Mouse (Mus musculus) cerebellum, adult 9-11 months (tissue): ENCODE measurements around the gene Cabp1.

Experiments
- DNase-seq: peaks from one replicate; pipeline ENCODE4 v3.0.0; 2022

The Cabp1 gene

GRCm38 (mm10) chr5:115124690-115125089 lies 69.5 kb downstream of the Cabp1 start:
- DNase-seq, result peak; percentile 49

- peak; percentile 73 for DNase-seq
These were observed 73.2 kb downstream of the Cabp1 start for GRCm38 (mm10) chr5:115120978-115121377.

GRCm38 (mm10) chr5:115118961-115119570 lies 75.1 kb downstream of the Cabp1 start, which contains the start of gene Acads:
Gene Acads (minus strand): TSS chr5:115119346.
- peak; percentile 72 for DNase-seq
